Mouse (Mus musculus): ENCODE results near the gene Tm7sf2.

Gene Tm7sf2

DNA sequence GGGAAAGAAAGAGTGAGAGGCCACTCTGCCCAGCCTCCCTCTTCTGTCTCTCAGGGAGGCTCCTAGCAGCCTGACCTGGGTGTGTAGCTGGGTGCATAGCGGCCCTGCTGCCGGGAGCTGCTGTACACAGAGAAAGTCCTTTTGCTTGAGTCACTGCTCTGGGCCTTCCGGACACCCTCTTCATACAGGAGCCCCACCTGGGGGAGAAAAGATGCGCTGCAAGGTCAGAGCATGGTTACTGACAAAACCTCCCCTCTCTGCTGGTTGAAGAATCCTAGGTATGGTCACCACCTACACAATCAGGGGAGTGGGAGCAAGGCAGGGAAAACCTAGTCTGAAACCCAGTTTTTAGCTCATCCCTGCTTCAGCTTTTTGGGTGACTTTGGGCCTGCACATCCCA is 778 bp upstream of the Tm7sf2 start:
- no peak for DNase-seq

DNA sequence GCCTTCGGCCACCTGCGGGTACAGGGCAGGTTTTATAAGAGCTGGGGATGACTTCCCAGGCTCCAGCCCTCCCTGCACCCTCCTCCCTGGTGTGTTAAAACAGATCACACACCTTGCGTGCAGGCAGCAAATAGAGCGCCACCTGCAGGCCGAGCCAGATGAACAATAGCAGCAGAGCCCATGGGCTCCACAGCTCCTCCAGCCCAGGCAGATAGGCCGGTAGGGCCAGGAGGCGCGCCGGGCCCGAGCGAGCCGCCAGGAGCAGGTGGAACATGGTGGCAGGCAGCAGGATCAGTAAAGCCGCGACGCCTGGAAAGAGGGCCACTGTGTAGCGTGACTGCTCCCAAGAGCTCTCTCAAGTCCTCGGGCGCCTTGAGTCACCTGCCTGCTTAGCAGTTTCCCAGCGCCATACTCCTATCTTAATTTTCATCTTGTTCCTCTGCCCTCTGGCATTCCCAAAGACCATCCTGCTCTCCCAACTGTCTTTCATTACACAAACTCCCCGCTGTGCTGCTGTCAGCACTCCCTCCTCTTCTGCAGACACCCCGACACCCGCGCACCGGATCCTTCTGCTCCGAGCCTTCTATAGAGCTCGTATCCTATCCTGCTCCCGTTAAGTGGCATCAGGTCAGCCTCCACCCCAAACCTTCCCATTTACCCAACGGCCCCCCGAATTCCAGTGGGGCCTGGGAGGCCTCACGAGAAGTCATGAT is 1.0 kb downstream of the Tm7sf2 start:
- DNase-seq = peak; percentile 94 to 95

DNA sequence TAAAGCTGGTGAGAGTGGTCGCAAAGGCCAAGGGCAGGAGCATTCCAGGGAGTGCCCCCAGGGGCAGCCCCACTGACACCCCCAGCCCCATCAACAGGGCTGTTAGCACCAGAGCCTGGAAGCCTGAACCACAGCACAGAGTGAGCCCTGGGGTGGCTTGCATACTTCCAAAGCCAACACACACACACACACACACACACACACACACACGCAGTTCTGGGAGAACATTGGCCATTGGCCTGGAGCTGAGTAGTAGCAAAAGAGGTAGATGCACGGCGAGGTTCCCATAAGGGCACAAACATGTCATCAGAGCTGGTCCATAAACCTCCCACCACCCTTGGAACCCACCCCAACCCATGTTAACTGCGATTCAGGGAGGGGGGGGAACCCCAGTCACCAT is 1.6 kb downstream of the Tm7sf2 start:
- no peak for DNase-seq

DNA sequence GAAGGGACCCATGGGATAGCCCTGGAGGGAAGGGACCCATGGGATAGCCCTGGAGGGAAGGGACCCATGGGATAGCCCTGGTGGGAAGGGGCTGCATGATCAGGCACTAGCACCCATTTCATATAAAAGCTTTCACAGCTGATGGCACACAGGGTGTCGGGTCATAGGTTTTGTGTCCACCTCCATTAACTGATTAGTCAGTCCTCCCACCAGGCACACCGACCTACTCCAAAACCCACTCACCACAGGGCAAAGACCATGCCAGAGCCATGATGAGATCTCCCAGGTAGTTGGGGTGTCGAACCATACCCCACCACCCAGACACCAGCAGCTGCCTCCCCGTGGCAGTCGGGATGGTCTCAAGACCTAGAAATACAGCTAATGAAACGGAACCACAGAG is 5.1 kb downstream of the Tm7sf2 start:
- DNase-seq = no peak

DNA sequence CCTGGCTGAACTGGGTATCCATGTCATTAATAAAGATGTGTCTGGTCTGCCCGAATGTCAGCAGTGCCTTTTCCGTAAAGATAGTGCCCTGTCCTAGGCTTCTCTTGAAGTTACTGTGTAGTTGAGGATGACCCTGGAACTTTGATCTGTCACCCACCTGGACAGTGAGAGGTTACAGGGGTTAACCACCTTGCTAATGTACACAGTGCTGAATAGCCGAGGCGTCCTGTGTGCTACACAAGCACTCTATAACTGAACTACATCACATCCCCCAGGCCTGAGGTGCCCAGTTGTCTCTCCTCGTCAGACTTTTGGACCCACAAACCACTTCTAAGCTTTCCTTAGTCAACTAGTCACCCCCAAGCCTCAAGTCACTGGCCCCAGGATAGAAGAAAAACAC is 5.8 kb downstream of the Tm7sf2 start:
- no peak for DNase-seq

GRCm38 (mm10) chr19:6061641-6062302 is 6.4 kb downstream of the Tm7sf2 start:
- peak; percentile 73 to 78 for DNase-seq

DNA sequence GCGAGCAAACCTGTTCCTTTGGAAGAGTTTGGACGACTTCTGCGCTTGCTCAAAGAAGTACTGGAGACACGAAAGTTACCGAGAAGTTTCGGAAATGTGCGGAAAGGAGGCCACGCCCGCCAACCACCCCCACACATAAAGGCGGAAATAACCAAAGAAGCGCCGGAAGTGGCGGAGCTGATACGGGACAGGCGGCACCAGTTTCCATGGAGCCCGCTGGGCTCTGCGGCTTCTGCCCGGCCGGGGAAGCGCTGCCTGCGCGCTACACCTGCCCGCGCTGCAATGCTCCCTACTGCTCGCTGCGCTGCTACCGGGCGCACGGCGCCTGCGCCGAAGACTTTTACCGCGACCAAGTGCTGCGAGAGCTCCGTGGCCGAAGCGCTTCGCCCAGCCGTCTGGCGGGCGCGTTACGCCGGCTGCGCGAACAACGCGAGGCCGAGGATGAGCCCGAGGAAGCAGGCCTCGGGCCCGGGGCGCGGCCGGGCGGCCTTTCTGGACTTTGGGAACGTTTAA is 7.1 kb downstream of the Tm7sf2 start, which contains the start of gene Znhit2:
TSS of gene Znhit2 (plus strand) at position 172 of the 513 bp plus-strand sequence.
- peak; percentile 91 to 94 for DNase-seq

- no peak for DNase-seq
These were observed 9.2 kb downstream of the Tm7sf2 start for GRCm38 (mm10) chr19:6058966-6059365.

DNA sequence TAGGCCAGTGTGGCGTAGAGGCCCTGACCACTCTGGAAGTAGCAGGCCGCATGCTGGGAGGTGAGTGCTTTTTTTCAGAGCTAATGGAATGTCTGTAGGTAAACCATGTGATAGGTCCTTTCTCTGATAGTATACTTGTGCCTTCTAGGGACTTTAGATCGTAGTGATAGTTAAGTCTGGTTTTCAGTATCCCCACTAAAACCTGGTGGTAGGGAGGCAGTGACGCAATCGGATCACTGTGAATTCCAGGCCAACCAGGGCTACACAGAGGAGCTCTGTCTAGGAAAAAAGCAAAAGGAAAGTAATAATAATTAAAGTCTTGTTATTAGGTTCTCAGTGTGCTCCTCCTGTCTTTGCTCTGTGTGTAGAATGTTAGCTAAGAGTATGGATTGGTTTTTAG is 9.7 kb downstream of the Tm7sf2 start:
- DNase-seq = no peak

DNA sequence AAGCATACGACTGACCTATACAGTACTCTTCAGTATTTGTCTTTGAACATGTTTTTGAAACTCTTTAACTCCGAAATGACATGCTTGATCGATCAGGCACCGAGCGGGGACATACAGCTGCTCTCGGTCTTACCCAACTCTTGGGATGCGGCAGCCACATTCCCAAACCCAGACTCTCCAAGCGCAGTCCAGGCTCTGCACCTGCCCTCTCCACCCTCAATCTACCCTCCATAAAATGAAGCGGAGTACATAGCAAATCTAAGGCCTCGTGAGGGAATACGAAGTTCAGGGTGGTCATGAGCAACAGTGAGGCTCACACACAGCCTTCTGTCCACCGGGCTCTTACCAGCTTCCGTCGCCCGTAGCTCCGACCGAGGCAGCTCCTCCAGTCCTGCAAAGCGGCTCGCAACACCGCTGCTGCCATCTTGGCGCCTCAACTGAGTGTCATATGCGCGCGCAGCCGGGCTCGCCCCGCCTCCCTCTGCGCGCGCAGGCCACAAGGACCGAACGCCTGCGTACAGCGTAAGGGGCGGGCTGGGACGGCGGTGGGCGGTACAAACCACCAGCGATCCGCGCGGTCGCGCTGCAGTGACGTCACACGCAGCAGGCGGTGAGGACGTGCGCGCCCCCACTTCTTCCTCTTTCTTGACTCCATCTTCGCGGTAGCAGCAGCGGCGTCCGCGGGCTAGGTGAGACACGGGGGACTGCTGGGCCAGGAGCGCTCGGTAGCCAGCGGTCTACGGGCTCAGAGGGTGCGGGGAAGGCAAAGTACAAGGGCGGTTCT is 10.7 kb downstream of the Tm7sf2 start, which contains the start of the genes Mrpl49 and Fau:
TSS of gene Mrpl49 (minus strand) at position 473 of the 784 bp plus-strand sequence.
TSS of gene Fau (plus strand) at position 532 of the 784 bp plus-strand sequence.
- peak; percentile 100 for DNase-seq

GRCm38 (mm10) chr19:6056696-6057095 is 11.5 kb downstream of the Tm7sf2 start:
- no peak for DNase-seq

DNA sequence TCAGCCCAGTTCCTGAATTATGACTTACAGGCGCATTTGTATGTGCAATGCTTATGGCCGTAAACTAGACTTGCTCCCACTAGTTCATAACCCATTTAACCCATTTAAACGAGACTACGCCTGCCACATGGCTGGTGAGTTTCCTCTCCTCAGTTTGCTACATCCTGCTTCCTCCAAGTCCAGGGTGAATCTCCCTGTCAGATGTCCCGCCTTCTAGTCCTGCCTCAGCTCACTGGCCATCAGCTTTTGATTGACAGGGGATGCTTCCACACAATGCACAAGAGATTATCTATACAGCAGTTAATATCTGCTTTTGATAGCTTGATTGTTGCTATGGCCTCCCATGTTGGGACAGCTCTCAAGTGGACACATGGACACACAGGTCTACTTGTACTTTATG is 13.9 kb downstream of the Tm7sf2 start:
- no peak for DNase-seq

DNA sequence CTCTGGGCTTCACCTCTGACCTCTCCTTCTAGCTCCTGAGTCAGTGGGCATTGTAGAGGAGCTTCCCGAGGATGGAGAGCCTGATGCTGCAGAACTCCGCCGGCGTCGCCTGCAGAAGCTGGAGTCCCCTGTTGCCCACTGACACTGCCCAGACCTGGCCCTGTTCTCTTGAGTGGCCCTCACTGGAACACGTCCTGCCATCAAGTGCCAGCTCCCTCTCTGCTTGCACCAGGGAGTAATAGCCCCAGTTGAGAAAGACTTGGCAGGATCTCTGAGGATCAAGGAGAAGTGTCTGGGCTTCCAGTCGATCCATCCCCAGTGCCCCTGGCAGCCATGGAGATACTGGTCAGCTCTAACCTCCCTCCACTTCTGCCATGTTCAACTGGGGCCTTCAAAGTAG is 15.7 kb downstream of the Tm7sf2 start:
- no peak for DNase-seq

DNA sequence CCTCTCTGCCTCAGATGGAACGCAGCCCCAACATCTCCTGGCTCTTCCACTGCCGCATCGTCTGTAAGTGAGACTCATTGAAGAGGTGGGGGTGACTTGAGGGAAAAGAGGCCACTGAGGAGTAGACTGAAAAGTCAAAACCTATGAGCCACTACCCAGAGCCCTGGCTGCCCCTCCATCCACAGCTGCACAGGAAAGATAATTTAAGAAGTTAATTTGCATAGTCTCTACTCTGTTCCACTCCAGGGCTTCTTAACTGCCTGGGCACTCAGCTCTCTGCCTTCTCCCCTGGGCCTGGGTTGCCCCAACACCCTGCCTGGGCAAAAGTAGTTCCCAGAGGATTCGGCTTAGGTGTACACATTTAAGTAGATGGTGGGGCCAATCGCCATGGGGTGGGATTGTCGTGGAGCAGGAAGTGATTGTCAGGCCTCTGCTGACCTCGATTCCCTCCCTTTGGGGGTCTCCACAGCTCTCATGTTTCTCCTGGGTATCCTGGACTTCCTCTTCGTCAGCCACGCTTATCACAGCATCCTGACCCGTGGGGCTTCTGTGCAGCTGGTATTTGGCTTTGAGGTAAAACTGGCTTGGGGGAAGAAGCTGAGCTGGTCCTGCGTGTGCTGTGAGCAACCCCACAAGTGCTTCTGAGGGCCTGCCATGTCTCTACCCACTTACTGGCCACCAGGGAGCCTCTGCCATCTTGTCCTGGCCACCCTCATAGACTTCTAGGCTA is 19.3 kb downstream of the Tm7sf2 start:
- peak in 1 of 2 experiments; percentile 7 for DNase-seq

- peak; percentile 26 to 29 for DNase-seq
These were observed 20.3 kb downstream of the Tm7sf2 start for GRCm38 (mm10) chr19:6047899-6048166.

DNA sequence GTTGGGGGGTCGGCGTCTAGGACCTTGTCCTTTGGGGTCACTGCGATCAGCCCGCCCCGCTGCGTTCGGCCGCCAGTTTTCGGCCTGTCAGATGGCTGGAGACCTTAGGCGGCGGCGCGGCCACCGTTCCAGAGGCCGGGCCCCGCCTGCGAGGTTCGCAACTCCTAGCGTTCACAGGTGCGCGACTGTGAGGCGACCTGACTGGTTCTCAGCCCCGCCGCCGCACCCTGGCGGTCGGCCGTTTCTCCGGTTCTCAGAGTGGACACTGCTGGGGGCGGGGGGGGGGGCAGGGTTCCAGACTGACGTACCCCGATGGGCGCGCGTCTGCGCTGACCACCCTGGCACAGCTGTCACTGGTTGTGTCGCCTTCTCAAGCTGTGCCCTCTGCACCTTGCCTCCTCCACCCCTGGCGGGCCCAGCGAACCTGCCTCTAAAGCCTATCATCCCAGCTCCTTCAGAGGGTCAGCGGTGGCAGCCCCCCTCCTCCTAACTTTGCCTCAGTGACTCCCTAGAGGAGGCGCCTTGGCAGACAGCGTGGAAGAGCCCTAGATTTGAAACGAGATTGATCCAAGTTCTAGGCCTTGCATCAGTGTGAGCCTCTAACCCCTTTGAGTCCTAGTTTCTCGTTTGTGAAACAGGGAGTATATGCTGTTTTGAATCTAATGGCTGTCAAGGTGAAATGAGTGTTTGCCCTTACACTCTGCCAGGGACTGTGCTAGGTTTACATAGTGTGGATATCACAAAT is 20.8 kb downstream of the Tm7sf2 start:
- peak in 1 of 2 experiments; percentile 53 for DNase-seq

GRCm38 (mm10) chr19:6046294-6047153 is 21.6 kb downstream of the Tm7sf2 start, which contains the start of gene Syvn1:
Gene Syvn1, plus strand, starts transcription at chr19:6046576.
- peak; percentile 95 for DNase-seq

DNA sequence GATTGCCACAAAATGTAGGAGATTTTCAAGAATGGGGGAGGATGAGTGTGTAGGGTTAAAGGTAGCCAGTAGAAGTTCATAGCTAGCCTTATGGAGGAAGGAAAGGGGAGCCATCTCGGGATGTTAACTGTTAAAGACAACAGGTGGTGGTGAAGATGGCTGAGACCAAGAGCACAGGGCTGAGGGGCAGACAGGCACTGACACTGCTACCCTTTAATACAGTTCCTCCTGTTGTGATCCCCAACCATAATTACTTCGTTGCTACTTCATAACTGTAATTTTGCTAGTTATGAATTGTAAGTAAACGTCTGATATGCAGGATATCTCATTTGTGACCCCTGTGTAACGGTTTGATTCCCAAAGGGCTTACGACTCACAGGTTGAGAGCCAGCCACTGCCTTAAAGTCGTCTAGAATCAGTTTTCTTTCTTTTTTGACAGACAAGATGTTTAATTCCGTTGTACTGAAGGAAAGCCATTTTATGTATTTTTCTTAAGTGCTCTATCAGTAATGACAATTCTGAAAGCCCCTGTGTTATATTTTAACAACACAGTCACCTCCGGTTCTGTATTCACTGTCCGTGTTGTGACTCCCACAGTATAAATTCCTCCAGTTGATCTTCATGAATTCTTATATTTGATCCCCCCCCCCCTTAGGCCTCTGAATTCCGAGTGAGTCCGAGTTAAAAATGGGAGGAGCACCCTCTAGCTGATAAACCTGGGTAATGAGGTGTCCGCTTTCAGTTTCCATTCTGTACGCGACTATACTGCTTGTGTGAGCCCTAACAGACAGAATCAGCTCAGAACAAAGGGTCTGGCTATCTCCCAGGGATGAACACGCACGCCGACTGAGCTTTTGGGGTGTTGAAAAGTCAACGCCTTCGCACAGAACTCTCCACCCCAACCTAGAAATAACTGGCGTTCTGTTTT is 22.5 kb downstream of the Tm7sf2 start:
- DNase-seq = no peak

DNA sequence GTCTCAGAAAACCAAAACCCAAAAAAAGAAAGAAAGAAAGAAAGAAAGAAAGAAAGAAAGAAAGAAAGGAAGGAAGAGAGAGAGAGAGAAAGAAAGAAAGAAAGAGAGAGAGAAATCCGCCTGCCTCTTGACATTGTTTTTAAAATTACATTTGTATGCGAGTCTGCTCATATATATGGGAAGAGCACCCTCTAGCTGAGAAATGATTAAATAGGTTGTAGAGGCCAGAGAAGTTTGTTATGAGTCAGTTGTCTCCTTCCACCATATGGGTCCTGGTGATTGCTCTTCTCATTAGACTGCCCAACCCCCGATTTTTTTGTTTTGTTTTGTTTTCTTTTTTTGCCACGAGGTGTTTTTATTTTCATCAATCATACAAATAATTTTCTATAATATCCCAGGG is 24.1 kb downstream of the Tm7sf2 start:
- peak in 1 of 2 experiments; percentile 53 for DNase-seq

DNA sequence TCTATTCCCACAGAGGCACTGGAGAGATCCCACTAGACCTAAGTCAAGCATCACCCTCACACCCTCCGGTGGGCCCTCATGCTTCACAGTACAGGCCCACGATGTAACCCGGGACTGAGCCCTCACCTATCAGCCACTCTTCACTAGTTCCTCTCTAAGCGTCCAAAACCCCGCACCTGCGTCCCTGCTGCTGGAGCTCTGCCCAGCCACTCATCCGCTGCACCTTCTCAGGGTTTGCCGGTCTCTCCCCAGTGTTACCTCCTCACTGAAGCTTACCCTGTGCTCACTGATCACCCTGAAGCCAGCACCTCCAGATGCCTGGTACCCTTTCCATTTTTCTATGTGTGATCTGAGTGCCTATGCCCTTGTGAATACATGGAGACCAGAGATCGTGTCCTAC is 25.9 kb downstream of the Tm7sf2 start:
- no peak for DNase-seq
